Mouse (Mus musculus) hindbrain, embryonic 16.5 days (tissue): ENCODE measurements around the gene Leng9. TPM values are rescaled to one million over a fixed set of nuclear protein-coding genes. Genes with fewer than 3 reads are reported as not detected.

Experiments used
- ATAC-seq: fragments of 200-750 bp; cut with Nextera tagmentation; 2 replicates; pipeline ENCODE4 v1.8.0; 2017; ENCODE audit warnings: moderate TSS enrichment, moderate library complexity
- H3K27ac ChIP-seq: fragments of 300-500 bp; sonication (generic); 2 replicates; pipeline ENCODE4 v1.5.1; 2014; ENCODE audit warnings: low read depth, mild to moderate bottlenecking, control low read depth, low read length, moderate library complexity
- H3K27me3 ChIP-seq: fragments of 300-500 bp; sonication (generic); replicated peaks from 2 replicates; pipeline ENCODE4 v1.6.1; 2014; ENCODE audit warnings: low read length; ENCODE audit not compliant: control insufficient read depth, insufficient read depth
- H3K36me3 ChIP-seq: fragments of 300-500 bp; sonication (generic); 2 replicates; pipeline ENCODE4 v1.6.1; 2014; ENCODE audit warnings: mild to moderate bottlenecking, low read length, moderate library complexity, mixed read lengths; ENCODE audit not compliant: control insufficient read depth, insufficient read depth
- H3K4me1 ChIP-seq: fragments of 300-500 bp; sonication (generic); 2 replicates; pipeline ENCODE4 v1.6.1; 2014; ENCODE audit warnings: low read depth, low read length; ENCODE audit not compliant: control insufficient read depth, insufficient read depth
- H3K4me2 ChIP-seq: fragments of 300-500 bp; sonication (generic); 2 replicates; pipeline ENCODE4 v1.6.1; 2014; ENCODE audit warnings: mild to moderate bottlenecking, low read length, control low read depth, moderate library complexity
- H3K4me3 ChIP-seq: fragments of 300-500 bp; sonication (generic); 2 replicates; pipeline ENCODE4 v1.5.1; 2014; ENCODE audit warnings: mild to moderate bottlenecking, low read length, control low read depth, moderate library complexity
- H3K9ac ChIP-seq: fragments of 300-500 bp; sonication (generic); 2 replicates; pipeline ENCODE4 v1.6.1; 2014; ENCODE audit warnings: low read depth, mild to moderate bottlenecking, control low read depth, low read length, moderate library complexity
- H3K9me3 ChIP-seq: fragments of 300-500 bp; sonication (generic); 2 replicates; pipeline ENCODE4 v1.6.1; 2014; ENCODE audit warnings: mild to moderate bottlenecking, low read length, moderate library complexity; ENCODE audit not compliant: control insufficient read depth
- WGBS: fragments of 180-500 bp; shearing (Covaris S2); extraction: QIAGEN DNeasy Blood & Tissue Kit; methylation state at CpG from one replicate; pipeline ENCODE4 v1.1.7; 2014; 5-methylcytosine and 5-hydroxymethylcytosine counted together
- polyA plus RNA-seq: library from polyadenylated mRNA; unstranded; fragments of >200 nt; fragmentation: Nextera tagmentation; extraction: Ambion mirVana; gene quantifications from 2 replicates; pipeline ENCODE4 v1.2.1, GENCODE M21; 2015

The Leng9 gene
- polyA plus RNA-seq, 1 experiment from 2014 or later = 6.8 TPM

- no peaks in the 10 kb centered on the region for H3K9me3 ChIP-seq
- H3K27ac ChIP-seq = no peak overlapping the region
- ATAC-seq = no peak
- H3K9ac ChIP-seq = no peak overlapping the region
- peaks cover 12% of the 10 kb centered on the region for H3K4me1 ChIP-seq
- WGBS = 91% methylated on average over 7 of the region's 7 CpGs
- H3K4me3 ChIP-seq = no peak overlapping the region
- H3K27me3 ChIP-seq = no peaks in the 10 kb centered on the region
- no peak overlapping the region for H3K4me2 ChIP-seq
- H3K36me3 ChIP-seq = peaks cover 44% of the 10 kb centered on the region
Observed at GRCm38 (mm10) chr7:4138671-4139070, 11.5 kb downstream of the Leng9 start.

GRCm38 (mm10) chr7:4138181-4138580 lies 12.0 kb downstream of the Leng9 start:
- H3K36me3 ChIP-seq = peaks cover 41% of the 10 kb centered on the region
- H3K9me3 ChIP-seq = no peaks in the 10 kb centered on the region
- peak overlapping the region; percentile 78 for H3K4me3 ChIP-seq
- peak overlapping the region; percentile 86 for H3K9ac ChIP-seq
- peak overlapping the region; percentile 93 for H3K4me2 ChIP-seq
- WGBS = 74% methylated on average over 2 of the region's 2 CpGs
- ATAC-seq = no peak
- peaks cover 12% of the 10 kb centered on the region for H3K4me1 ChIP-seq
- no peaks in the 10 kb centered on the region for H3K27me3 ChIP-seq
- peak overlapping the region; percentile 99 for H3K27ac ChIP-seq

GRCm38 (mm10) chr7:4137746-4138145 lies 12.4 kb downstream of the Leng9 start:
- peaks cover 37% of the 10 kb centered on the region for H3K36me3 ChIP-seq
- H3K4me3 ChIP-seq = peak overlapping the region; percentile 78
- H3K9me3 ChIP-seq = no peaks in the 10 kb centered on the region
- peak overlapping the region; percentile 99 for H3K27ac ChIP-seq
- H3K4me1 ChIP-seq = peaks cover 12% of the 10 kb centered on the region
- H3K9ac ChIP-seq = peak overlapping the region; percentile 86
- peak overlapping the region; percentile 93 for H3K4me2 ChIP-seq
- no peak for ATAC-seq
- H3K27me3 ChIP-seq = no peaks in the 10 kb centered on the region
- WGBS = 48% methylated on average over 3 of the region's 3 CpGs

- no peaks in the 10 kb centered on the region for H3K27me3 ChIP-seq
- H3K4me3 ChIP-seq = peak within 1 kb of the TSS; percentile 78
- peak; percentile 99 for ATAC-seq
- H3K9me3 ChIP-seq = no peaks in the 10 kb centered on the region
- peaks cover 33% of the 10 kb centered on the region for H3K36me3 ChIP-seq
- peak within 1 kb of the TSS; percentile 93 for H3K4me2 ChIP-seq
- H3K9ac ChIP-seq = peak within 1 kb of the TSS; percentile 86
- H3K4me1 ChIP-seq = peaks cover 12% of the 10 kb centered on the region
- H3K27ac ChIP-seq = peak within 1 kb of the TSS; percentile 99
- under 1% methylated on average over 50 of the region's 78 CpGs for WGBS
Observed at GRCm38 (mm10) chr7:4136771-4137531, 13.2 kb downstream of the Leng9 start, which contains the start of gene Leng8. Gene Leng8, plus strand, starts transcription at chr7:4137039.

GRCm38 (mm10) chr7:4136404-4136770 lies 13.8 kb downstream of the Leng9 start:
- Histone ChIP-seq H3K4me1 (peaks cover 13% of the 10 kb centered on the region), H3K4me2 (peak overlapping the region; percentile 65), H3K27me3 (no peaks in the 10 kb centered on the region), H3K4me3 (peak overlapping the region; percentile 78), H3K27ac (peak overlapping the region; percentile 99), H3K36me3 (peaks cover 27% of the 10 kb centered on the region), H3K9me3 (no peaks in the 10 kb centered on the region), H3K9ac (peak overlapping the region; percentile 70)
- peak; percentile 48 for ATAC-seq
- 0% methylated on average over 16 of the region's 16 CpGs for WGBS

- H3K4me1 ChIP-seq = peaks cover 19% of the 10 kb centered on the region
Observed at GRCm38 (mm10) chr7:4134911-4135310, 15.3 kb downstream of the Leng9 start.

GRCm38 (mm10) chr7:4132998-4133397 lies 17.2 kb downstream of the Leng9 start:
- ATAC-seq = no peak
- H3K9me3 ChIP-seq = no peaks in the 10 kb centered on the region
- H3K9ac ChIP-seq = no peak overlapping the region; the same call in 1 of the 2 replicates
- no peak overlapping the region for H3K4me2 ChIP-seq
- no peaks in the 10 kb centered on the region for H3K27me3 ChIP-seq
- H3K36me3 ChIP-seq = peaks cover 8% of the 10 kb centered on the region
- WGBS = 89% methylated on average over 7 of the region's 7 CpGs
- H3K27ac ChIP-seq = no peak overlapping the region
- peaks cover 12% of the 10 kb centered on the region for H3K4me1 ChIP-seq
- H3K4me3 ChIP-seq = no peak overlapping the region

More at GRCm38 (mm10) chr7:4134911-4135310, 15.3 kb downstream of the Leng9 start:
- Histone ChIP-seq H3K9me3 (no peaks in the 10 kb centered on the region), H3K4me3 (no peak overlapping the region), H3K27me3 (no peaks in the 10 kb centered on the region), H3K9ac (no peak overlapping the region), H3K27ac (no peak overlapping the region), H3K36me3 (peaks cover 13% of the 10 kb centered on the region), H3K4me2 (no peak overlapping the region)
- WGBS = 83% methylated on average over 5 of the region's 5 CpGs
- ATAC-seq = no peak

- WGBS = 86% methylated on average over 3 of the region's 3 CpGs
- Histone ChIP-seq H3K9me3 (no peaks in the 10 kb centered on the region), H3K9ac (no peak overlapping the region), H3K36me3 (peaks cover 12% of the 10 kb centered on the region), H3K27me3 (no peaks in the 10 kb centered on the region), H3K4me1 (peaks cover 8% of the 10 kb centered on the region), H3K27ac (no peak overlapping the region; the same call in 1 of the 2 replicates), H3K4me2 (no peak overlapping the region), H3K4me3 (no peak overlapping the region)
- ATAC-seq = no peak
Observed at GRCm38 (mm10) chr7:4132581-4132980, 17.6 kb downstream of the Leng9 start.

- peaks cover 8% of the 10 kb centered on the region; the same call in 1 of the 2 replicates for H3K4me1 ChIP-seq
- peaks cover 12% of the 10 kb centered on the region for H3K36me3 ChIP-seq
- H3K4me2 ChIP-seq = no peak overlapping the region
- H3K9ac ChIP-seq = no peak overlapping the region; the same call in 1 of the 2 replicates
- H3K27ac ChIP-seq = peak overlapping the region; percentile 31; the same call in 1 of the 2 replicates
- no peak overlapping the region for H3K4me3 ChIP-seq
- no peaks in the 10 kb centered on the region for H3K9me3 ChIP-seq
- WGBS = 90% methylated on average over 8 of the region's 8 CpGs
- no peaks in the 10 kb centered on the region for H3K27me3 ChIP-seq
- ATAC-seq = no peak
Observed at GRCm38 (mm10) chr7:4131964-4132363, 18.2 kb downstream of the Leng9 start.
